Mouse (Mus musculus): ENCODE results near the gene Commd4.

- TF ChIP-seq EP300 (IDR thresholded peaks at IDR 0.05) (no peak), CTCF (IDR thresholded peaks at IDR 0.05) (no peak)
Measured at GRCm38 (mm10) chr9:57117261-57117755, 40.8 kb downstream of the Commd4 start.

Data from lung, postnatal 0 days (tissue).